Mouse (Mus musculus): ENCODE data around the gene Cmtr2.
A peak's percentile ranks its signal among the peaks of the same experiment; 100 is the strongest.

The Cmtr2 gene

GRCm38 (mm10) chr8:110265796-110266305 is 50.4 kb downstream of the Cmtr2 start:
- DNase-seq: no peak

- peak; percentile 78 for DNase-seq
Measured at GRCm38 (mm10) chr8:110266741-110267140, 51.3 kb downstream of the Cmtr2 start, which contains the start of gene Hydin. TSS of gene Hydin (plus strand) at chr8:110266977.

- no peak for DNase-seq
Measured at GRCm38 (mm10) chr8:110267268-110267667, 51.8 kb downstream of the Cmtr2 start.

GRCm38 (mm10) chr8:110270659-110271058 is 55.2 kb downstream of the Cmtr2 start:
- peak; percentile 59 to 63 for DNase-seq

- no peak for DNase-seq
Measured at GRCm38 (mm10) chr8:110273394-110273793, 57.9 kb downstream of the Cmtr2 start.
